Mouse (Mus musculus) heart, postnatal 0 days (tissue): ENCODE data around the gene Elavl3. TPM values are rescaled to one million over a fixed set of nuclear protein-coding genes. Genes with fewer than 3 reads are reported as not detected.

ENCODE experiments used
- ATAC-seq: fragments of 200-750 bp; cut with Nextera tagmentation; 2 replicates; pipeline ENCODE4 v1.8.0; 2017; ENCODE audit warnings: low read depth, moderate number of reproducible peaks, moderate library complexity; ENCODE audit not compliant: insufficient read depth
- DNase-seq: peaks from one replicate; pipeline ENCODE4 v3.0.0-alpha.2; 2016; ENCODE audit warnings: low spot score
- H3K27ac ChIP-seq: fragments of 300-500 bp; sonication (generic); 2 replicates; pipeline ENCODE4 v1.5.1; 2014; ENCODE audit warnings: low read depth, mild to moderate bottlenecking
- H3K27me3 ChIP-seq: fragments of 300-500 bp; sonication (generic); 2 replicates; pipeline ENCODE4 v1.6.1; 2014; ENCODE audit warnings: low read length, mixed read lengths; ENCODE audit not compliant: control insufficient read depth, insufficient read depth
- H3K36me3 ChIP-seq: fragments of 300-500 bp; sonication (generic); replicated peaks from 2 replicates; pipeline ENCODE4 v1.6.1; 2014; ENCODE audit warnings: low read length, mixed read lengths; ENCODE audit not compliant: control insufficient read depth, insufficient read depth
- H3K4me1 ChIP-seq: fragments of 300-500 bp; sonication (generic); 2 replicates; pipeline ENCODE4 v1.6.1; 2014; ENCODE audit warnings: antibody characterized with exemption; ENCODE audit not compliant: control insufficient read depth, insufficient read depth
- H3K4me2 ChIP-seq: fragments of 300-500 bp; sonication (generic); 2 replicates; pipeline ENCODE4 v1.6.1; 2014; ENCODE audit warnings: low read depth, mild to moderate bottlenecking, low read length, moderate library complexity
- H3K4me3 ChIP-seq: fragments of 300-500 bp; sonication (generic); 2 replicates; pipeline ENCODE4 v1.5.1; 2014; ENCODE audit warnings: low read depth, low read length
- H3K9ac ChIP-seq: fragments of 300-500 bp; sonication (generic); replicated peaks from 2 replicates; pipeline ENCODE4 v1.6.1; 2014; ENCODE audit warnings: low read depth, low read length, mixed read lengths
- H3K9me3 ChIP-seq: fragments of 300-500 bp; sonication (generic); replicated peaks from 2 replicates; pipeline ENCODE4 v1.6.1; 2016; ENCODE audit warnings: low read length; ENCODE audit not compliant: control insufficient read depth
- CTCF ChIP-seq: IDR thresholded peaks from 2 replicates; pipeline ENCODE4 v1.5.1; 2016; ENCODE audit warnings: antibody characterized with exemption, control low read depth, low read depth
- EP300 ChIP-seq: IDR thresholded peaks from 2 replicates; pipeline ENCODE4 v1.6.1; 2016; ENCODE audit warnings: antibody characterized with exemption, low read depth
- WGBS: fragments of 180-500 bp; shearing (Covaris S2); extraction: QIAGEN DNeasy Blood & Tissue Kit; methylation state at CpG from one replicate; pipeline ENCODE4 v1.1.7; 2014; 5-methylcytosine and 5-hydroxymethylcytosine counted together
- polyA plus RNA-seq: library from polyadenylated mRNA; unstranded; fragments of >200 nt; fragmentation: Nextera tagmentation; extraction: Ambion mirVana; gene quantifications from 2 replicates; pipeline ENCODE4 v1.2.1, GENCODE M21; 2015
- total RNA-seq: library from RNA; depleted of rRNA; stranded (reverse); fragments of >200 nt; gene quantifications from 2 replicates; pipeline ENCODE4 v1.2.3, GENCODE M21; 2014; ENCODE audit warnings: low replicate concordance

Elavl3 gene
- total and polyA plus RNA-seq, 2 experiments from 2014 or later, result 0.15 TPM; not detected in 1

GRCm38 (mm10) chr9:21992227-21992626, 59.6 kb downstream of the Elavl3 start:
- Histone ChIP-seq H3K4me3 (no peak overlapping the region), H3K9ac (no peak overlapping the region), H3K36me3 (no peaks in the 10 kb centered on the region), H3K27ac (no peak overlapping the region), H3K4me1 (peaks cover 19% of the 10 kb centered on the region), H3K4me2 (no peak overlapping the region), H3K9me3 (no peaks in the 10 kb centered on the region), H3K27me3 (peaks cover 68% of the 10 kb centered on the region)
- no peak for ATAC-seq
- TF ChIP-seq CTCF (no peak), EP300 (no peak)
- WGBS, result 62% methylated on average over 4 of the region's 4 CpGs
- DNase-seq, result no peak

GRCm38 (mm10) chr9:21989230-21990110, 62.4 kb downstream of the Elavl3 start, which contains the start of gene Rgl3:
Gene Rgl3 (minus strand): TSS chr9:21989446.
- DNase-seq (no peak), ATAC-seq (peak; percentile 38; the same call in 1 of the 2 replicates)
- H3K27me3 ChIP-seq, result peaks cover 90% of the 10 kb centered on the region
- peak within 1 kb of the TSS; percentile 86 for H3K4me2 ChIP-seq
- H3K9me3 ChIP-seq, result no peaks in the 10 kb centered on the region
- WGBS, result under 1% methylated on average over 42 of the region's 42 CpGs
- no peak within 1 kb of the TSS for H3K27ac ChIP-seq
- peak within 1 kb of the TSS; percentile 57 for H3K4me3 ChIP-seq
- TF ChIP-seq EP300 (no peak), CTCF (no peak)
- H3K4me1 ChIP-seq, result peaks cover 19% of the 10 kb centered on the region
- peak within 1 kb of the TSS; percentile 40; the same call in 1 of the 2 replicates for H3K9ac ChIP-seq
- H3K36me3 ChIP-seq, result no peaks in the 10 kb centered on the region

DNA sequence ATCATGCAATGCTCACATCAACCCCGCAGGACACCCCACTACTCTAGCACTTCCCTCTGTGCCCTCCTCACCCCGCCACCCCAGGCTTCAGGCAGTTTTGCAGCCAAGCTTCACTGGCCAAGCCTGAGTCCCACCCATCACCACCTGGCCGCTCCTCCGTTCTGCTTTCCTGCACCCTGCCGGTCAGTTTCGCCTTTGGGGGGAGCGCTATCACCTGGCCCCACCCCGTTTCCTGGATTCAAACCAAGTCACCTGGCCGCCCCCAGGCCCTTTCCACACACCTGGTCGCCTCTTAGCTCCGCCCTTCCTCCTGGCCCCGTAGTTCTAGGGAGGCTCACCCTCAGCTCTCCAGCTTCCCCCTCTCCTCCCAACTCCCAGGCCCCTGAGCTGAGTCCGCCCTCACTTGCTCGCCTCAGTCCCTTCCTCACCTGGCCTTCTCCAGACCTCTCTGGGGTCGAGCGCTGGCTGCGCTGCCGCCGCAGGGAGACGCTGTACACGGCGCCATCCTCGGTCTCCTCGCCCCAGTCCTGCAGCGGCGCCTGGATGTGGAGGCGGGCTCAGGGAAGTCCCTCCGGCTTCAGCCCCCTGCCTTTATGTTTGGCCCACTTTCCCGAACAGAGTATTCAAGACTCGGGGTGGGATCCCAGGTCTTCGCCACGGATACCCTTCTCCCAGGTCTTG, 63.3 kb downstream of the Elavl3 start:
- Histone ChIP-seq H3K4me3 (peak overlapping the region; percentile 57), H3K9me3 (no peaks in the 10 kb centered on the region), H3K36me3 (no peaks in the 10 kb centered on the region), H3K4me1 (peaks cover 19% of the 10 kb centered on the region), H3K27ac (no peak overlapping the region), H3K4me2 (peak overlapping the region; percentile 86), H3K9ac (peak overlapping the region; percentile 40; the same call in 1 of the 2 replicates), H3K27me3 (peaks cover 84% of the 10 kb centered on the region)
- WGBS, result 3% methylated on average over 32 of the region's 32 CpGs
- no peak for TF ChIP-seq EP300
- ATAC-seq (0 out of 2 replicates have a peak, but pooled peaks have one; percentile 25), DNase-seq (no peak)

DNA sequence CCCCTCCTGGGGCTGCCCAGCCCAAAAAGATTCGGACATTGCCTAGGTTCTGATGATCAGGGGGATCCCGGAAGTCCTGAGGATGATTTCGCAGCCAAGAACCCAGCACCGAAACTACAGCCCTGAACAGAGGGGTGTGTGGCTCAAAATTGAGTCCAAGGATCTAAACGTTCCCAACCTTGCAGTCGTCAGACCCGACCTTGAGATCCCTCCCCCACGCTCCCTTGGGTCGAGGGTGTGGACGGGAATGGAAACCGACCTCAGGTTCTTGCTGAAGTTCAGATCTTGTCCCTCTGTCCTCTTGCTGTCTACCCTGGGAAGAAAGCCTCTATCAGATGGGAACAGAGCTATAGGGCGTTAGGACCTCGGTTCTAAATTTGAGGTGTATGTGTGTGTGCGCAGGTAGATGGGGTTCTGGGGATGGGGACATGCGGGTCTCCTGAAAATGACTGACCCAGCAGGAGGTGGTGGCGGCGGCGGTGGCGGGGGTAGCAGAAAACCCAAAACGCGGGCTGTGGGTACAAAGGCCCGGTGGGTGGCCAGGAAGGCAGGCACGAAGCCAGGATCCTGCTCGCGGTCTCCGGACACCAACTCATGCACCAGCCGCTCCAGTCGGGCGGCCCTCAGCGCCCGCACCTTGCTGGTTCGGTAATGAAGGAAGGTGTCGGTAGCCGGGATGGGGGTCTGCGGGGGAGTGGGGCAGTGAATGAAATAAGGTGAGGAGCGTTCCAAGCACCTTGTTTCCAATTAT, 64.1 kb downstream of the Elavl3 start:
- no peak for TF ChIP-seq CTCF
- no peak for TF ChIP-seq EP300
- no peak overlapping the region for H3K27ac ChIP-seq
- no peak for ATAC-seq
- peaks cover 19% of the 10 kb centered on the region for H3K4me1 ChIP-seq
- H3K4me2 ChIP-seq, result peak overlapping the region; percentile 86; the same call in 1 of the 2 replicates
- 7% methylated on average over 36 of the region's 36 CpGs for WGBS
- H3K36me3 ChIP-seq, result no peaks in the 10 kb centered on the region
- no peaks in the 10 kb centered on the region for H3K9me3 ChIP-seq
- no peak for DNase-seq
- no peak overlapping the region for H3K9ac ChIP-seq
- 0 out of 2 replicates have a peak overlapping the region, but pooled peaks have one; percentile 57 for H3K4me3 ChIP-seq
- peaks cover 77% of the 10 kb centered on the region for H3K27me3 ChIP-seq

GRCm38 (mm10) chr9:21983911-21984310, 67.9 kb downstream of the Elavl3 start:
- no peak overlapping the region for H3K27ac ChIP-seq
- no peak for DNase-seq
- no peak overlapping the region for H3K4me3 ChIP-seq
- TF ChIP-seq CTCF, result no peak
- no peak for TF ChIP-seq EP300
- no peaks in the 10 kb centered on the region for H3K36me3 ChIP-seq
- H3K9ac ChIP-seq, result no peak overlapping the region
- H3K9me3 ChIP-seq, result no peaks in the 10 kb centered on the region; the same call in 1 of the 2 replicates
- H3K4me2 ChIP-seq, result no peak overlapping the region
- H3K4me1 ChIP-seq, result peaks cover 7% of the 10 kb centered on the region; the same call in 1 of the 2 replicates
- H3K27me3 ChIP-seq, result peaks cover 39% of the 10 kb centered on the region
- WGBS, result 28% methylated on average over 3 of the region's 3 CpGs
- ATAC-seq, result no peak
